Mouse (Mus musculus): ENCODE measurements at regions not wholly inside any gene's neighbourhood (a gene's known extent, or its start where the extent isn't known, plus 50 kb on each side); places are given as distances from the start of the nearest gene placed in this dataset.

DNA sequence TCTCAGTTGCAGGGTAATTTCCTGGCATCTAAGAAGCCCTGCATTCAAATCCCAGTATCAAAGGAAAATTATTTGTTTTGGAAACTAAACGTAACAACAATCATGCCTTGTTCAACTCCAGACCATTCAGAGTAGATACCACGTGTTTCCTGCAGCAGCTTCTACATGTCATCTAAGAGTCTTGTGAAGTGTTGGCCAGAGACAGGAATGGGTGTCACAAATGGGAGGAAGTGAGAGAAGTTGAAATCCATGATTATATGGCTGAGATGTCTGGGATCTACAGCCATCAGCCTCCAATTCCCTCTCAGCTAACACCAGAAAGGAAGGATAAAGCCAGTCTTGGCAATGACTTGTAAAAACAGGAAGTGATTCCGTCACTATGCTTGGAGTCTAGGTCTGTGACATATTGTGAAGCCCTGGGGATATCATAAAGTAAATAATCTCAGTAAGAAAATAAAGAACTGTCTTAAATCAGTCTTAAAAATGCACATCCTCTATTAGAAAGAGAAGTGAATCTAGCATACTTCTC is 495.4 kb downstream of the 9430069I07Rik start:
- no peaks in the 10 kb centered on the region for H3K36me3 ChIP-seq (ENCODE audit: control insufficient read depth, insufficient read depth, low read length)
- H3K27ac ChIP-seq (ENCODE audit: low read depth, low read length) = no peak overlapping the region
- H3K4me1 ChIP-seq (ENCODE audit: control insufficient read depth, insufficient read depth, low read length) = no peaks in the 10 kb centered on the region
- no peaks in the 10 kb centered on the region for H3K9me3 ChIP-seq (ENCODE audit: control insufficient read depth, low read length)
- H3K4me3 ChIP-seq (ENCODE audit: low read depth, low read length) = no peak overlapping the region
- no peak overlapping the region for H3K9ac ChIP-seq (ENCODE audit: low read length)
- DNase-seq (ENCODE audit: low spot score) (no peak), ATAC-seq (ENCODE audit: insufficient read depth, low FRiP score, low TSS enrichment) (no peak)
- no peaks in the 10 kb centered on the region for H3K27me3 ChIP-seq (ENCODE audit: control insufficient read depth, insufficient read depth, low read length)
- 79% methylated on average over 3 of the region's 3 CpGs for WGBS
- no peak overlapping the region for H3K4me2 ChIP-seq (ENCODE audit: low read depth)

DNA sequence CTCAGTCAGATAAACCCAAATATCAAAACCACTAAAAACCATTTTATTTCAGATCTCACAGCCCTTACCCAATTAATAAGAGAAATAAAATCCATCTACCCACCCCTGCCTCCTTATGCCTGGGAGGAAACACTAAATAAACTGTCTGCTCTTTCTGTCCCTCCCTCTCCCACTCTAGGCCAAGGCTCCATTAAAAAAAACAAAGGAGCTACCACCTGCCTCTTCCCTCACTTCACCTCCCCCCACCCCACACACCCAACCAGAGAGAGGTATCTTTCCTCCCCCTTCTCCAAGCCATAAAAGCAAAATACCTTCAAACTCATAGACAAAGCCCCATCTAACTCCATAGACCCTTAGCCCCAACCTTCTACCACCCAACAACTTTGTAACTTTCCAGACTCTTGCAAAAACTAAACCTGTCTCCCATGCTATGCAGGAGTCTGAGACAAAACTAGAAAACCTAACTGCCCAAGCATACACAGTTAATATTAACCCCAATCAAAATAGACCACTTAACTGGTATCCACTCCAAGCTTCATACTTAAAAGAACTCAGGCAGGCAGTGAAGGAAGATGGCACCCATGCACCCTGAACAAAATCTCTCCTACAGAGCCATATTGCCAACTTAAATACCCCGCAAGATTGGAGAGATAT is 532.1 kb downstream of the 9430069I07Rik start:
- no peak for DNase-seq (ENCODE audit: low spot score)
- Histone ChIP-seq H3K9me3 (ENCODE audit: control insufficient read depth, low read length) (no peaks in the 10 kb centered on the region), H3K4me3 (ENCODE audit: low read depth, low read length) (no peak overlapping the region), H3K27ac (ENCODE audit: low read depth, low read length) (no peak overlapping the region), H3K4me1 (ENCODE audit: control insufficient read depth, insufficient read depth, low read length) (no peaks in the 10 kb centered on the region), H3K9ac (ENCODE audit: low read length) (no peak overlapping the region), H3K4me2 (ENCODE audit: low read depth) (no peak overlapping the region), H3K27me3 (ENCODE audit: control insufficient read depth, insufficient read depth, low read length) (no peaks in the 10 kb centered on the region), H3K36me3 (ENCODE audit: control insufficient read depth, insufficient read depth, low read length) (no peaks in the 10 kb centered on the region)
- WGBS = 95% methylated on average over 1 of the region's 1 CpGs
- no peak for ATAC-seq (ENCODE audit: insufficient read depth, low FRiP score, low TSS enrichment)

- no peaks in the 10 kb centered on the region for H3K9me3 ChIP-seq (ENCODE audit: control insufficient read depth, low read length)
- ATAC-seq (ENCODE audit: insufficient read depth, low FRiP score, low TSS enrichment) = no peak
- 84% methylated on average over 3 of the region's 3 CpGs for WGBS
- H3K9ac ChIP-seq (ENCODE audit: low read length) = no peak overlapping the region
- H3K4me3 ChIP-seq (ENCODE audit: low read depth, low read length) = no peak overlapping the region
- no peak overlapping the region for H3K4me2 ChIP-seq (ENCODE audit: low read depth)
- H3K36me3 ChIP-seq (ENCODE audit: control insufficient read depth, insufficient read depth, low read length) = no peaks in the 10 kb centered on the region
- DNase-seq (ENCODE audit: low spot score) = no peak
- no peaks in the 10 kb centered on the region for H3K27me3 ChIP-seq (ENCODE audit: control insufficient read depth, insufficient read depth, low read length)
- H3K4me1 ChIP-seq (ENCODE audit: control insufficient read depth, insufficient read depth, low read length) = no peaks in the 10 kb centered on the region
- no peak overlapping the region for H3K27ac ChIP-seq (ENCODE audit: low read depth, low read length)
Observed at GRCm38 (mm10) chr15:33824826-33825225, 532.8 kb downstream of the 9430069I07Rik start.

DNA sequence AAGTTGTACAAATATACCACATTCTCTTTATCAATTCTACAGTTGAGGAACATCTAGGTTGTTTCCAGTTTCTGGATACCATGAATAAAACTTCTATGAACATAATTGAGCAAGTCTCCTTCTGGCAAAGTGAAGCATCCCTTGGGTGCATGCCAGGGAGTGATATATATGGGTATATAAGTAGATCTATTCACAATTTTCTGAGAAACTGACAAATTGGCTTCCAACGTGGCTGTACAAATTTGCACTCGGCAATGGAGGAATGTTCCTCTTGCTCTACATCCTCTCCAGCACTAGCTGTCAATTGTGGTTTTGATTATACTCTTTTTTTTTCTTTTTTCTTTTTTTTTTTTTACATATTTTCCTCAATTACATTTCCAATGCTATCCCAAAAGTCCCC is 576.7 kb downstream of the 9430069I07Rik start:
- DNase-seq (ENCODE audit: low spot score) (no peak), ATAC-seq (ENCODE audit: insufficient read depth, low FRiP score, low TSS enrichment) (no peak)
- no peak overlapping the region for H3K4me2 ChIP-seq (ENCODE audit: low read depth)
- H3K36me3 ChIP-seq (ENCODE audit: control insufficient read depth, insufficient read depth, low read length) = no peaks in the 10 kb centered on the region
- H3K27ac ChIP-seq (ENCODE audit: low read depth, low read length) = no peak overlapping the region
- no peaks in the 10 kb centered on the region for H3K4me1 ChIP-seq (ENCODE audit: control insufficient read depth, insufficient read depth, low read length)
- no peak overlapping the region for H3K9ac ChIP-seq (ENCODE audit: low read length)
- no peaks in the 10 kb centered on the region for H3K27me3 ChIP-seq (ENCODE audit: control insufficient read depth, insufficient read depth, low read length)
- 87% methylated on average over 2 of the region's 2 CpGs for WGBS
- no peak overlapping the region for H3K4me3 ChIP-seq (ENCODE audit: low read depth, low read length)
- H3K9me3 ChIP-seq (ENCODE audit: control insufficient read depth, low read length) = no peaks in the 10 kb centered on the region

GRCm38 (mm10) chr15:33759496-33759895 is 598.2 kb downstream of the 9430069I07Rik start:
- no peak for ATAC-seq (ENCODE audit: insufficient read depth, low FRiP score, low TSS enrichment)
- Histone ChIP-seq H3K4me2 (ENCODE audit: low read depth) (no peak overlapping the region), H3K9ac (ENCODE audit: low read length) (no peak overlapping the region), H3K9me3 (ENCODE audit: control insufficient read depth, low read length) (no peaks in the 10 kb centered on the region), H3K27me3 (ENCODE audit: control insufficient read depth, insufficient read depth, low read length) (no peaks in the 10 kb centered on the region), H3K36me3 (ENCODE audit: control insufficient read depth, insufficient read depth, low read length) (no peaks in the 10 kb centered on the region), H3K27ac (ENCODE audit: low read depth, low read length) (no peak overlapping the region), H3K4me3 (ENCODE audit: low read depth, low read length) (no peak overlapping the region), H3K4me1 (ENCODE audit: control insufficient read depth, insufficient read depth, low read length) (no peaks in the 10 kb centered on the region)
- WGBS = 77% methylated on average over 6 of the region's 6 CpGs
- no peak for DNase-seq (ENCODE audit: low spot score)

DNA sequence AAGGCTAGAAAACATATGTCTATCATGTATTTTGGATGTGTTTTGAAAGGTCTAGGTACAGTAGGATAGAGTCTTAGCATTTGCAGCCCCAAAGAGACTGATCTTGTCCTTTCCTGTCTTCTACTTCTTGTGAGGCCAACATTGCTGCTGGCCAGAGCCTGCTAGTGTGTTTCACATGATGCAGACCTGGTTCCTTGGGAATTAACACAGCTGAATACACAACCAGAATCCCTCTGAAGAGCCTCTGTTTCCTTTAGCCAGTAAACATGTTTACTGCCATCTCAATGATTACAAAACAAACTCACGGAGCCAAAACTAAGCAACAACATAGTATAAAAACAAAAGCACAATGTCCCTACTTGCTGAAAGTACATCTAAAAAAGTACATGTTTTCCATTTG is 598.9 kb downstream of the 9430069I07Rik start:
- no peak overlapping the region for H3K9ac ChIP-seq (ENCODE audit: low read length)
- H3K36me3 ChIP-seq (ENCODE audit: control insufficient read depth, insufficient read depth, low read length) = no peaks in the 10 kb centered on the region
- H3K27me3 ChIP-seq (ENCODE audit: control insufficient read depth, insufficient read depth, low read length) = no peaks in the 10 kb centered on the region
- DNase-seq (ENCODE audit: low spot score) (no peak), ATAC-seq (ENCODE audit: insufficient read depth, low FRiP score, low TSS enrichment) (no peak)
- whole genome bisulfite sequencing = 73% methylated on average over 1 of the region's 1 CpGs
- no peak overlapping the region for H3K27ac ChIP-seq (ENCODE audit: low read depth, low read length)
- H3K9me3 ChIP-seq (ENCODE audit: control insufficient read depth, low read length) = no peaks in the 10 kb centered on the region
- no peak overlapping the region for H3K4me2 ChIP-seq (ENCODE audit: low read depth)
- no peaks in the 10 kb centered on the region for H3K4me1 ChIP-seq (ENCODE audit: control insufficient read depth, insufficient read depth, low read length)
- H3K4me3 ChIP-seq (ENCODE audit: low read depth, low read length) = no peak overlapping the region
